Comparison of ENCODE assay signal across 8 mouse cellular contexts in the genomic region with DNA sequence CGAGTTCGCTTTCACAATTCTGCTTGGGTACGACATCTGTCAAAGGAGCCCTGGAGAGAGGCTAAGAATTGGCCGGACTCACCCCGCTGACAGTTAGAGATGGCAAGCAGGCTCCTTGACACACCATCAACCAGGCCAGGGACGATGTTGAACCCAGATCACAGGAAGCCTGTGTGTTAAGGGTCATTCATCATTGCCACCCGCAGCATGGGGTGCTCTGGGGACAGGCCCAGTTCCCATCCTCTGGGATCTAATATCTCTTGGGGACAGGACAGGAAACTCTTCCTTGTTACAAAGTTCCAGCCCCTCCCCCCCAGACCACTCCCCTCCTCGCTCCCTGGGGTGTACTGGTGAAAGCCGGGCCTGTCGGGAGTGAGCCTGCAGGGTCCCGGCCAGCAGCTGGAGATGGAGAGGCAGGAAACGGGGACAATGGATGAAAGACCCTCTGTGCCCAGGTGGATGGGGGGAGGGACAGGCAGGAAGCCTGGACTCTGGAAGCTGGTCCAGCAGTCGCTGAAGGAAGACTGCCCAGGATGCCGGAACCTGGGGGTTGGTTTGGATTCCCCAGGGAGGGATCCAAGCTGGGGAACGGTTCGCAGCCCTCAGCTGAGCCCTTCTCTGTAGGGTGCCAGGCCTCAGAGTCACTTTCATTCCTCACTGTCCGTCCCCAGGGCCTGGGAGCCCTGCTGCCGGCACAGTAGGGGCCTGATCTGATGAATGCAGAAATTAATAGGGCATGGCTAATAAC. TPM values are rescaled to one million over a fixed set of nuclear protein-coding genes. Genes with fewer than 3 reads are reported as not detected.
DNase-seq lines count a peak whose midpoint lies in the region; ATAC-seq and TF ChIP-seq lines count a peak whose summit lies in the region.

No protein-coding gene starts in this region.

- no peak for TF ChIP-seq CTCF in thymus, adult 2 months (IDR thresholded peaks at IDR 0.05; ENCODE audit: borderline replicate concordance, control insufficient read depth, extremely low read depth, insufficient read depth, low read length, poor library complexity)

- H3K27ac ChIP-seq in midbrain, embryonic 11.5 days (ENCODE audit: low read depth, low read length), result no peak overlapping the region
- H3K27ac ChIP-seq in midbrain, embryonic 15.5 days, result no peak overlapping the region
- no peak overlapping the region; the same call in 1 of the 2 replicates for H3K27ac ChIP-seq in thymus, adult 2 months (ENCODE audit: control insufficient read depth, insufficient read depth, low read length)

- ATAC-seq in midbrain, embryonic 11.5 days (ENCODE audit: low FRiP score), result peak; percentile 61
- ATAC-seq in midbrain, embryonic 15.5 days (replicated peaks), result no peak

- no peak for TF ChIP-seq POLR2A in thymus, adult 2 months (IDR thresholded peaks at IDR 0.05; ENCODE audit: control insufficient read depth, extremely low read depth, insufficient read depth, low read length, poor library complexity)

- 6% methylated on average over 18 of the region's 18 CpGs for WGBS in midbrain, embryonic 11.5 days
- 6% methylated on average over 18 of the region's 18 CpGs for WGBS in midbrain, embryonic 15.5 days
- 91% methylated on average over 18 of the region's 18 CpGs for WGBS in thymus, adult 2 months

- peaks cover 2% of the 10 kb centered on the region; the same call in 1 of the 2 replicates for H3K27me3 ChIP-seq in midbrain, embryonic 11.5 days (ENCODE audit: control insufficient read depth, insufficient read depth, low read length)
- peaks cover 12% of the 10 kb centered on the region; the same call in 1 of the 2 replicates for H3K27me3 ChIP-seq in midbrain, embryonic 15.5 days (replicated peaks)
- no peaks in the 10 kb centered on the region for H3K27me3 ChIP-seq in thymus, adult 2 months (ENCODE audit: control insufficient read depth, insufficient read depth, low read length)

- H3K9me3 ChIP-seq in midbrain, embryonic 11.5 days (ENCODE audit: control insufficient read depth, low read length), result no peaks in the 10 kb centered on the region
- no peaks in the 10 kb centered on the region for H3K9me3 ChIP-seq in midbrain, embryonic 15.5 days

- H3K4me2 ChIP-seq in midbrain, embryonic 11.5 days, result peak overlapping the region; percentile 31
- no peak overlapping the region for H3K4me2 ChIP-seq in midbrain, embryonic 15.5 days

- H3K36me3 ChIP-seq in midbrain, embryonic 11.5 days (ENCODE audit: control insufficient read depth, insufficient read depth, low read length), result no peaks in the 10 kb centered on the region
- no peaks in the 10 kb centered on the region for H3K36me3 ChIP-seq in midbrain, embryonic 15.5 days (replicated peaks)
- no peaks in the 10 kb centered on the region for H3K36me3 ChIP-seq in thymus, adult 2 months (ENCODE audit: control insufficient read depth, insufficient read depth, low read length)

- DNase-seq in midbrain, embryonic 11.5 days (ENCODE audit: low spot score, missing footprints), result peak; percentile 92
- DNase-seq in embryo, embryonic 9.5 days (ENCODE audit: extremely low spot score), result peak; percentile 68
- DNase-seq in heart, postnatal 14 days, result peak; percentile 49 to 53
- DNase-seq in kidney, postnatal 25 days, result peak; percentile 71 to 82
- peak; percentile 60 for DNase-seq in neural tube, embryonic 10.5 days (ENCODE audit: extremely low spot score, low spot score)
- no peak for DNase-seq in thymus, postnatal 25 days
- DNase-seq in thymus, adult 2 months, result no peak

- H3K4me1 ChIP-seq in midbrain, embryonic 11.5 days (ENCODE audit: control insufficient read depth, insufficient read depth, low read length), result peaks cover 11% of the 10 kb centered on the region
- H3K4me1 ChIP-seq in midbrain, embryonic 15.5 days, result peaks cover 7% of the 10 kb centered on the region
- peaks cover 68% of the 10 kb centered on the region for H3K4me1 ChIP-seq in thymus, adult 2 months (replicated peaks; ENCODE audit: control insufficient read depth, insufficient read depth, low read length)

- H3K4me3 ChIP-seq in midbrain, embryonic 11.5 days (ENCODE audit: low read depth, low read length), result no peak overlapping the region
- no peak overlapping the region for H3K4me3 ChIP-seq in midbrain, embryonic 15.5 days
- no peak overlapping the region for H3K4me3 ChIP-seq in thymus, adult 2 months (ENCODE audit: control insufficient read depth, insufficient read depth, low read length)

- intact Hi-C loops in heart, postnatal 14 days (cut with DNase I), result no loop called here

- H3K9ac ChIP-seq in midbrain, embryonic 11.5 days (ENCODE audit: low read length), result peak overlapping the region; percentile 44; the same call in 1 of the 2 replicates
- H3K9ac ChIP-seq in midbrain, embryonic 15.5 days, result no peak overlapping the region

RNA-seq across cellular contexts. Expression of gene Id3, which starts 38.5 kb away (rescaled TPM):
- polyA plus RNA-seq in midbrain, embryonic 11.5 days (2014; fragmentation: Nextera tagmentation; extraction: Ambion mirVana), result 500 and 543 TPM in 2 replicates
- 127 and 151 TPM in 2 replicates for polyA plus RNA-seq in midbrain, embryonic 15.5 days (2015; fragmentation: Nextera tagmentation; extraction: Ambion mirVana)
- 10 to 100 TPM; 85.4 to 93.7 TPM for total RNA-seq in heart, postnatal 14 days (2021)
- polyA plus RNA-seq in thymus, adult 2 months (2012; rRNA removed), result 312 and 357 TPM in 2 replicates

RNA-seq across cellular contexts. Expression of gene Rpl11, which starts 51.5 kb away (rescaled TPM):
- polyA plus RNA-seq in midbrain, embryonic 11.5 days (2014; fragmentation: Nextera tagmentation; extraction: Ambion mirVana), result 333 and 390 TPM in 2 replicates
- 262 and 276 TPM in 2 replicates for polyA plus RNA-seq in midbrain, embryonic 15.5 days (2015; fragmentation: Nextera tagmentation; extraction: Ambion mirVana)
- total RNA-seq in heart, postnatal 14 days (2021), result 100 to 1,000 TPM; 257 to 279 TPM
- 418 and 466 TPM in 2 replicates for polyA plus RNA-seq in thymus, adult 2 months (2012; rRNA removed)

Comparison
In these comparisons a context has a peak if more than half of its experiments do, and no peak if none do; other contexts are left out.
1. DNase-seq: peak in midbrain, embryonic 11.5 days (single experiment), embryo, embryonic 9.5 days (single experiment), heart, postnatal 14 days (2 of 2), kidney, postnatal 25 days (2 of 2) and neural tube, embryonic 10.5 days (single experiment); none in thymus, postnatal 25 days (single experiment) and thymus, adult 2 months (single experiment).